ENCODE assay signal across 30 mouse cellular contexts in genomic region chr1:164545843-164546242, GRCm38 (mm10).
"Had no signal": no experiment of that assay in that cellular context is flagged by ENCODE, and none has a peak within 500 bp of the region (broad histone marks: within the 10 kb centered on the region; RNA-seq: fewer than 3 reads in every experiment).

No protein-coding gene starts in this region.

- H3K27me3 ChIP-seq: limb, embryonic 12.5 days; limb, embryonic 13.5 days; limb, embryonic 15.5 days; liver, embryonic 13.5 days; liver, embryonic 15.5 days; lung, embryonic 15.5 days; megakaryocyte, embryonic 14.5 days; midbrain, embryonic 12.5 days; midbrain, embryonic 13.5 days; midbrain, embryonic 15.5 days; neural tube, embryonic 12.5 days had no signal

- H3K4me3 ChIP-seq: left cerebral cortex, adult 2 months; limb, embryonic 10.5 days; limb, embryonic 12.5 days; limb, embryonic 13.5 days; limb, embryonic 15.5 days; liver, embryonic 13.5 days; liver, embryonic 15.5 days; lung, embryonic 15.5 days; megakaryocyte, embryonic 14.5 days; midbrain, embryonic 10.5 days; midbrain, embryonic 12.5 days; midbrain, embryonic 13.5 days; midbrain, embryonic 15.5 days; myocyte; neural tube, embryonic 12.5 days had no signal

- H3K27ac ChIP-seq: left cerebral cortex, adult 2 months; limb, embryonic 10.5 days; limb, embryonic 12.5 days; limb, embryonic 13.5 days; limb, embryonic 15.5 days; liver, embryonic 13.5 days; liver, embryonic 14.5 days; liver, embryonic 15.5 days; lung, embryonic 15.5 days; macrophage; midbrain, embryonic 10.5 days; midbrain, embryonic 12.5 days; midbrain, embryonic 13.5 days; midbrain, embryonic 15.5 days; neural tube, embryonic 12.5 days had no signal

- H3K4me2 ChIP-seq: limb, embryonic 12.5 days; limb, embryonic 13.5 days; limb, embryonic 15.5 days; liver, embryonic 11.5 days; liver, embryonic 13.5 days; liver, embryonic 15.5 days; lung, embryonic 14.5 days; lung, embryonic 15.5 days; midbrain, embryonic 11.5 days; midbrain, embryonic 12.5 days; midbrain, embryonic 13.5 days; midbrain, embryonic 15.5 days; neural tube, embryonic 12.5 days had no signal

- H3K4me1 ChIP-seq: limb, embryonic 10.5 days; limb, embryonic 12.5 days; limb, embryonic 13.5 days; limb, embryonic 15.5 days; liver, embryonic 13.5 days; liver, embryonic 15.5 days; megakaryocyte, embryonic 14.5 days; midbrain, embryonic 10.5 days; midbrain, embryonic 12.5 days; midbrain, embryonic 13.5 days; midbrain, embryonic 15.5 days; neural tube, embryonic 12.5 days had no signal

- DNase-seq: left cerebral cortex, postnatal 4 days; liver, embryonic 13.5 days; lung, adult 18-20 months; lung, adult 2 months; lung, embryonic 14.5 days; lung, postnatal 10 days; lung, postnatal 14 days; lung, postnatal 36 days; lung, postnatal 4 days; midbrain, embryonic 14.5 days had no signal

- ATAC-seq: lung, postnatal 0 days; midbrain, embryonic 13.5 days; midbrain, embryonic 15.5 days; midbrain, embryonic 16.5 days had no signal

- H3K9ac ChIP-seq: limb, embryonic 12.5 days; limb, embryonic 13.5 days; limb, embryonic 15.5 days; liver, embryonic 13.5 days; liver, embryonic 14.5 days; liver, embryonic 15.5 days; lung, embryonic 14.5 days; lung, embryonic 15.5 days; midbrain, embryonic 12.5 days; midbrain, embryonic 13.5 days; midbrain, embryonic 15.5 days; neural tube, embryonic 12.5 days had no signal

- H3K9me3 ChIP-seq: limb, embryonic 10.5 days; limb, embryonic 12.5 days; limb, embryonic 13.5 days; limb, embryonic 15.5 days; liver, embryonic 13.5 days; liver, embryonic 15.5 days; lung, embryonic 15.5 days; megakaryocyte, embryonic 14.5 days; midbrain, embryonic 10.5 days; midbrain, embryonic 12.5 days; midbrain, embryonic 13.5 days; midbrain, embryonic 15.5 days; neural tube, embryonic 12.5 days had no signal

- H3K36me3 ChIP-seq: limb, embryonic 10.5 days; limb, embryonic 12.5 days; limb, embryonic 13.5 days; limb, embryonic 15.5 days; liver, embryonic 13.5 days; liver, embryonic 15.5 days; lung, embryonic 15.5 days; midbrain, embryonic 10.5 days; midbrain, embryonic 12.5 days; midbrain, embryonic 13.5 days; midbrain, embryonic 15.5 days; neural tube, embryonic 12.5 days had no signal
